Mouse (Mus musculus): ENCODE results near the gene Cmc2. TPM values are rescaled to one million over a fixed set of nuclear protein-coding genes. Genes with fewer than 3 reads are reported as not detected.

Gene Cmc2
- total RNA-seq (2014; fragmentation: Nextera tagmentation) (11.1 and 17.0 TPM in 2 replicates), total RNA-seq (2017) (81.3 and 123 TPM in 2 replicates), polyA plus RNA-seq (2012) (33.9 and 39.7 TPM in 2 replicates)

- Histone ChIP-seq H3K4me3 (ENCODE audit: low read depth, low read length) (peak within 1 kb of the TSS; percentile 89), H3K27me3 (ENCODE audit: insufficient read depth, low read length) (no peaks in the 10 kb centered on the region), H3K4me1 (ENCODE audit: insufficient read depth, low read depth, low read length) (peaks cover 33% of the 10 kb centered on the region), H3K9me3 (replicated peaks) (no peaks in the 10 kb centered on the region), H3K36me3 (replicated peaks) (peaks cover 60% of the 10 kb centered on the region)
- TF ChIP-seq GATA1 (IDR thresholded peaks at IDR 0.05; ENCODE audit: borderline replicate concordance, low read length) (no peak), CTCF (IDR thresholded peaks at IDR 0.05; ENCODE audit: low read depth, low read length) (no peak), TAL1 (conservative IDR thresholded peaks at IDR 0.05; ENCODE audit: low read depth, low read length) (no peak), POLR2AphosphoS5 (IDR thresholded peaks at IDR 0.05; ENCODE audit: insufficient replicate concordance, low read depth, low read length) (no peak), GATA2 (IDR thresholded peaks at IDR 0.05; ENCODE audit: borderline replicate concordance, low read depth, low read length) (no peak)
- ATAC-seq (ENCODE audit: extremely low read depth, insufficient number of reproducible peaks, low FRiP score, poor library complexity, severe bottlenecking) (peak; percentile 85), DNase-seq (ENCODE audit: low spot score) (peak; percentile 86)
Observed at GRCm38 (mm10) chr8:116921337-116922059, at the start of gene Cmc2, which contains the start of gene Cenpn. Gene Cmc2, minus strand, starts transcription at chr8:116921455. Gene Cenpn, plus strand, starts transcription at chr8:116921730.

DNA sequence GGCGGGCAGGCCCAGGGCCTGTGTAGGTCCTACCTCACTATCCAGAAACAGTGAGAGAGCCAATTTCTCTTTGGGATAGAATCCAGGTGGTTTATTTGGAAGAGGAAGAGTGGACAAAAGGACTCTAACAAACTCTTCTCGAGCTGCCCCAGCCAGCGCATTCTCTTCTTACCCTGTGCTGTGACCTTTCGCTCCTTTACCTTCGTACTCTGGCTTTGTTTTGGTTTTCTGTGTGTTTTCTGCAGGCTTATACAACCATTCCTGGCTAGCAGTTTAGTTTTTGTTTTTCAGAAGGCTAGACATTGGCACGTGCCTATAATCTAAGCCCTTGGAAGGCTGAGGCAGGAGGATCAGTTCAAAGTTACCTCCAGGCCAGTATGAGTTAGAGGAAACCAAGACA, 48.3 kb upstream of the Cmc2 start:
- no peak for ATAC-seq (ENCODE audit: extremely low read depth, insufficient number of reproducible peaks, low FRiP score, poor library complexity, severe bottlenecking)
- TF ChIP-seq GATA2 (IDR thresholded peaks at IDR 0.05; ENCODE audit: borderline replicate concordance, low read depth, low read length) (no peak), CTCF (IDR thresholded peaks at IDR 0.05; ENCODE audit: low read depth, low read length) (no peak), TAL1 (conservative IDR thresholded peaks at IDR 0.05; ENCODE audit: low read depth, low read length) (no peak), GATA1 (IDR thresholded peaks at IDR 0.05; ENCODE audit: borderline replicate concordance, low read length) (no peak), POLR2AphosphoS5 (IDR thresholded peaks at IDR 0.05; ENCODE audit: insufficient replicate concordance, low read depth, low read length) (no peak)

GRCm38 (mm10) chr8:116954415-116954814, 33.2 kb upstream of the Cmc2 start:
- no peak for TF ChIP-seq TAL1 (conservative IDR thresholded peaks at IDR 0.05; ENCODE audit: low read depth, low read length)
- no peak for TF ChIP-seq CTCF (IDR thresholded peaks at IDR 0.05; ENCODE audit: low read depth, low read length)
- no peak for TF ChIP-seq POLR2AphosphoS5 (IDR thresholded peaks at IDR 0.05; ENCODE audit: insufficient replicate concordance, low read depth, low read length)
- H3K4me3 ChIP-seq (ENCODE audit: low read depth, low read length): no peak overlapping the region
- H3K9me3 ChIP-seq (replicated peaks): no peaks in the 10 kb centered on the region
- peaks cover 35% of the 10 kb centered on the region for H3K4me1 ChIP-seq (ENCODE audit: insufficient read depth, low read depth, low read length)
- peaks cover 89% of the 10 kb centered on the region for H3K36me3 ChIP-seq (replicated peaks)
- H3K27me3 ChIP-seq (ENCODE audit: insufficient read depth, low read length): no peaks in the 10 kb centered on the region
- ATAC-seq (ENCODE audit: extremely low read depth, insufficient number of reproducible peaks, low FRiP score, poor library complexity, severe bottlenecking) (no peak), DNase-seq (ENCODE audit: low spot score) (no peak)

More for the DNA sequence above, 48.3 kb upstream of the Cmc2 start:
- Histone ChIP-seq H3K27me3 (ENCODE audit: insufficient read depth, low read length) (peaks cover 25% of the 10 kb centered on the region), H3K36me3 (replicated peaks) (no peaks in the 10 kb centered on the region), H3K4me1 (ENCODE audit: insufficient read depth, low read depth, low read length) (0 out of 2 replicates have a peak, but pooled peaks cover 4% of the 10 kb centered on the region), H3K4me3 (ENCODE audit: low read depth, low read length) (no peak overlapping the region), H3K9me3 (replicated peaks) (no peaks in the 10 kb centered on the region)
- no peak for DNase-seq (ENCODE audit: low spot score)

DNA sequence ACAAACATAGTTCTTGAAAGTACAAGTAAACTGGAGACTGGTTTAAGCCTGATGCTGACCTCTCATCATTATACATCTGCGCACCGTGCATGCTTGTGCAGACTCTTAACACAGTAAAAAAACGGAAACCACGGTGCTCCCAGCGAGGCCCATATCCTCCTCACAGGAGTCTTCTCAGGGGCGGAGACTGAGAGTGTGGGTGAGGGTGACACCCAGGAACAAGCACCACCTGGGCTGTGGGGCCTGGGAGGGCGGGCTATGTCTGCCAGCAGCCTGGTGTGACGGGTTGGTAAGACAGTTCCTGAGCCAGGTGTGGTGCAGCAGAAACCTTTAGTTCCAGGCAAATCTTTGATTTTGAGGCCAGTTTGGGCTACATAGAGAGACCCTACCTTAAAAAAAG, 31.2 kb upstream of the Cmc2 start:
- no peak overlapping the region for H3K4me3 ChIP-seq (ENCODE audit: low read depth, low read length)
- H3K27me3 ChIP-seq (ENCODE audit: insufficient read depth, low read length): no peaks in the 10 kb centered on the region
- ATAC-seq (ENCODE audit: extremely low read depth, insufficient number of reproducible peaks, low FRiP score, poor library complexity, severe bottlenecking): no peak
- H3K9me3 ChIP-seq (replicated peaks): no peaks in the 10 kb centered on the region
- H3K36me3 ChIP-seq (replicated peaks): peaks cover 82% of the 10 kb centered on the region
- H3K4me1 ChIP-seq (ENCODE audit: insufficient read depth, low read depth, low read length): peaks cover 40% of the 10 kb centered on the region
- TF ChIP-seq POLR2AphosphoS5 (IDR thresholded peaks at IDR 0.05; ENCODE audit: insufficient replicate concordance, low read depth, low read length) (no peak), TAL1 (conservative IDR thresholded peaks at IDR 0.05; ENCODE audit: low read depth, low read length) (no peak), GATA2 (IDR thresholded peaks at IDR 0.05; ENCODE audit: borderline replicate concordance, low read depth, low read length) (no peak), GATA1 (IDR thresholded peaks at IDR 0.05; ENCODE audit: borderline replicate concordance, low read length) (no peak), CTCF (IDR thresholded peaks at IDR 0.05; ENCODE audit: low read depth, low read length) (no peak)
- DNase-seq (ENCODE audit: low spot score): no peak

DNA sequence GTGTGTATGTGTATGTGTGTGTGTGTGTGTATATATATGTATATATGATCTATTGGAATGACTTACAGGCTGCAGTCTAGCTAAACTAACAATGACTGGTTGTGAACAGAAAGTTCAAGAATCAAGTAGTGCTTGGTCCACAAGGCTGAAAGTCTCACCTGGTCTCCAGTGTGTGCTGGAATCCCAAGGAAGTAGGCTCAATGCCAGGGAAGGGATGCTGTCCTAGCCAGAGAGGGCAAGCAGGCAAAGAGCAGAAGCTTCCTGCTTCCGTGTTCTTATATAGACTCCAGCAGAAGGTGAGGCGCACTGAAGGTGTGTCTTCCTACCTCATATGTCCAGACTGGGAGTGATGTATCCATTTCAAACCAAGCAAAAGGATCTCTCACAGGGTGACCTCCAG, 30.5 kb upstream of the Cmc2 start:
- Histone ChIP-seq H3K9me3 (replicated peaks) (no peaks in the 10 kb centered on the region), H3K27me3 (ENCODE audit: insufficient read depth, low read length) (no peaks in the 10 kb centered on the region), H3K4me1 (ENCODE audit: insufficient read depth, low read depth, low read length) (peaks cover 44% of the 10 kb centered on the region), H3K36me3 (replicated peaks) (peaks cover 79% of the 10 kb centered on the region), H3K4me3 (ENCODE audit: low read depth, low read length) (no peak overlapping the region)
- no peak for DNase-seq (ENCODE audit: low spot score)
- no peak for ATAC-seq (ENCODE audit: extremely low read depth, insufficient number of reproducible peaks, low FRiP score, poor library complexity, severe bottlenecking)
- TF ChIP-seq GATA1 (IDR thresholded peaks at IDR 0.05; ENCODE audit: borderline replicate concordance, low read length) (no peak), TAL1 (conservative IDR thresholded peaks at IDR 0.05; ENCODE audit: low read depth, low read length) (no peak), GATA2 (IDR thresholded peaks at IDR 0.05; ENCODE audit: borderline replicate concordance, low read depth, low read length) (no peak), CTCF (IDR thresholded peaks at IDR 0.05; ENCODE audit: low read depth, low read length) (no peak), POLR2AphosphoS5 (IDR thresholded peaks at IDR 0.05; ENCODE audit: insufficient replicate concordance, low read depth, low read length) (no peak)

DNA sequence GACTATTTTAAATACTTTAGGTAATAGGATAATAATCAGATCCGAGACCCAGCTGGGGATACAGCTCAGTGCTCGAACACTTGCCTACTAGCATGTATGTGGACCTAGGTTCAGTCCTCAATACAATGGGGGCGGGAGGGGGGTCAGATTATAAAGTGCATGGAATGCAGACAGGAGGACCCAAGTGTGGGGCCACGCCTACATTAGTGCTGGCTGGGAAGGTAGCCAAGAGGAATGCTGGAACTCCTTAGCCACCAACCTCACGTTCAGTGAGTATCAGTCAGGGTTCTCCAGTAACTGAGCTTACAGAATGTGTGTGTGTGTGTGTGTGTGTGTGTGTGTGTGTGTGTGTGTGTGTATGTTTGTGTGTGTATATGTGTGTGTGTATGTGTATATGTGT, 30.1 kb upstream of the Cmc2 start:
- no peak for TF ChIP-seq GATA2 (IDR thresholded peaks at IDR 0.05; ENCODE audit: borderline replicate concordance, low read depth, low read length)
- TF ChIP-seq GATA1 (IDR thresholded peaks at IDR 0.05; ENCODE audit: borderline replicate concordance, low read length): no peak
- TF ChIP-seq TAL1 (conservative IDR thresholded peaks at IDR 0.05; ENCODE audit: low read depth, low read length): no peak
- TF ChIP-seq CTCF (IDR thresholded peaks at IDR 0.05; ENCODE audit: low read depth, low read length): no peak
- TF ChIP-seq POLR2AphosphoS5 (IDR thresholded peaks at IDR 0.05; ENCODE audit: insufficient replicate concordance, low read depth, low read length): no peak
- DNase-seq (ENCODE audit: low spot score) (no peak), ATAC-seq (ENCODE audit: extremely low read depth, insufficient number of reproducible peaks, low FRiP score, poor library complexity, severe bottlenecking) (no peak)
- Histone ChIP-seq H3K27me3 (ENCODE audit: insufficient read depth, low read length) (no peaks in the 10 kb centered on the region), H3K4me1 (ENCODE audit: insufficient read depth, low read depth, low read length) (peaks cover 48% of the 10 kb centered on the region), H3K36me3 (replicated peaks) (peaks cover 79% of the 10 kb centered on the region), H3K9me3 (replicated peaks) (no peaks in the 10 kb centered on the region), H3K4me3 (ENCODE audit: low read depth, low read length) (no peak overlapping the region)
